Mouse (Mus musculus): ENCODE measurements around the gene Aldh1b1. TPM values are rescaled to one million over a fixed set of nuclear protein-coding genes. Genes with fewer than 3 reads are reported as not detected.
A peak's percentile ranks its signal among the peaks of the same experiment; 100 is the strongest.

Gene Aldh1b1
- polyA plus RNA-seq, 1 experiment from 2014 or later = 91.5 TPM

DNA sequence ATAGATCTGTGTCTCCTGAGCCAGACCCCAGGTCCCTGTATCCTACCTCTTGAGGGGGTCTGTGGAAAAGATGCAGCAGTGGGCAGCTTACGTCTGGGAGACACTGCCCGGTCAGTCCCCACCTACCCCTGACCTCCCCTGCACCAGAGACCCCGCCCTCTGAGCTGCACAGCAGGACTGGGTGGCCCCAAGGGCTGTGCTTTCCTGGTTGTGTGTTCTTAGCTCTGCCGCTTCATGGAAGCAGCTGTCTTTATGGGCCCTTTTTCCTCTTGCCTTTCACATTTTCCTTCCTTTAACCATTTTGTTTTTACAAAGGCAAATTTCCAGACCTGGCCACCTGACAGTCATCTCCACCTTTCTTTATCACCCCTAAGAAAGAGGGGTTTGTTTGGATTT lies 28.2 kb upstream of the Aldh1b1 start:
- DNase-seq = no peak
- H3K27ac ChIP-seq (ENCODE audit: low read depth) = no peak overlapping the region
- 44% methylated on average over 4 of the region's 4 CpGs for WGBS (ENCODE audit: insufficient replicate concordance)
- no peak for TF ChIP-seq CTCF (IDR thresholded peaks at IDR 0.05; ENCODE audit: low read depth)
- TF ChIP-seq EP300 (IDR thresholded peaks at IDR 0.05; ENCODE audit: low read depth) = no peak
- no peaks in the 10 kb centered on the region for H3K9me3 ChIP-seq (ENCODE audit: low read length)
- no peak for ATAC-seq
- H3K4me3 ChIP-seq (ENCODE audit: low read depth, low read length) = no peak overlapping the region
- H3K27me3 ChIP-seq (ENCODE audit: insufficient read depth, low read length) = peaks cover 8% of the 10 kb centered on the region
- H3K9ac ChIP-seq (replicated peaks) = no peak overlapping the region
- H3K4me1 ChIP-seq (ENCODE audit: insufficient read depth) = no peaks in the 10 kb centered on the region
- no peaks in the 10 kb centered on the region for H3K36me3 ChIP-seq (replicated peaks; ENCODE audit: insufficient read depth, low read length)
- H3K4me2 ChIP-seq (ENCODE audit: low read depth, low read length) = no peak overlapping the region

DNA sequence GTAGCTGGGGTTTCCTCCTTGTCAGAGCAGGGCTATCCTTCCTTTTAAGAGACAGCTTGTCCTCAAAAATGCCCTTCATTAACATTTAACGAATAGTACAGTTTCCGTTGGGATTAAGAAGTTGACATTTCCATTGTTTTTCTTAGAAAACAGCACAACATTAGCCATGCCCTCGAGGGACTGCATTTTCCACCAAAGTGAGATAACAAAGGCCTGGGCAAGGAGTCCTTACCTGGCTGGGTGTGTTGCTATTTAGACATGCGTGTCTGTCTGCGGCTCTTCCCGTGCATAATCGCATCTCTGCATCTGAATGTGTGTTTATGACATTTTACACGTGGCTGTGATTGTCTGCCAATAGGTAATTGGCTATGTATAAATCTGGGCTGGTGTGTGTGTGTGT lies 27.6 kb upstream of the Aldh1b1 start:
- no peak overlapping the region for H3K9ac ChIP-seq (replicated peaks)
- no peak overlapping the region for H3K4me3 ChIP-seq (ENCODE audit: low read depth, low read length)
- DNase-seq = no peak
- no peak overlapping the region for H3K27ac ChIP-seq (ENCODE audit: low read depth)
- TF ChIP-seq EP300 (IDR thresholded peaks at IDR 0.05; ENCODE audit: low read depth) (no peak), CTCF (IDR thresholded peaks at IDR 0.05; ENCODE audit: low read depth) (no peak)
- WGBS (ENCODE audit: insufficient replicate concordance) = 45% methylated on average over 8 of the region's 8 CpGs
- no peaks in the 10 kb centered on the region for H3K36me3 ChIP-seq (replicated peaks; ENCODE audit: insufficient read depth, low read length)
- ATAC-seq = no peak
- no peaks in the 10 kb centered on the region for H3K4me1 ChIP-seq (ENCODE audit: insufficient read depth)
- H3K4me2 ChIP-seq (ENCODE audit: low read depth, low read length) = no peak overlapping the region
- no peaks in the 10 kb centered on the region for H3K9me3 ChIP-seq (ENCODE audit: low read length)
- peaks cover 4% of the 10 kb centered on the region; the same call in 1 of the 2 replicates for H3K27me3 ChIP-seq (ENCODE audit: insufficient read depth, low read length)

DNA sequence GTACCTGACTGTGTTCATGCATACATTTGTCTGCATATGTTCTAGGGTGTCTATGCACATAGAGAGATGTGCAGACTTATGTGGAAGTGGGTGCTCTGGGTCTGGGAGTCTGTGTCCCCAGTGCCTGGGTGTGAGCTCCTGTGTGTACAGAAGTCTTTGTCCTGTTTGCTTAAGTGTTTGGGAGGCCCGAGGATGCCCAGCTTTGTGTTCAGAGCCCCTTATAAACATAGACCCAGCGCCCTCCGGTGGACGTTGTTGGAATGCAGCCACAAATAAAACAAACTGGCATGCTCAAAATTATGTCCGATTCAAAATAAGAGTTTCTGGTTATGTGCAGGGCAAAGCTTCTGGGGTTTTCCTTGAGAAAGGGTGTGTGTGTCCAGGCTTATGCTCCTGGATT lies 27.2 kb upstream of the Aldh1b1 start:
- no peak overlapping the region for H3K27ac ChIP-seq (ENCODE audit: low read depth)
- DNase-seq (peak; percentile 64), ATAC-seq (no peak)
- WGBS (ENCODE audit: insufficient replicate concordance) = 6% methylated on average over 5 of the region's 5 CpGs
- H3K36me3 ChIP-seq (replicated peaks; ENCODE audit: insufficient read depth, low read length) = no peaks in the 10 kb centered on the region
- TF ChIP-seq EP300 (IDR thresholded peaks at IDR 0.05; ENCODE audit: low read depth) (no peak), CTCF (IDR thresholded peaks at IDR 0.05; ENCODE audit: low read depth) (peak; percentile 68)
- no peaks in the 10 kb centered on the region; the same call in 1 of the 2 replicates for H3K27me3 ChIP-seq (ENCODE audit: insufficient read depth, low read length)
- H3K4me1 ChIP-seq (ENCODE audit: insufficient read depth) = no peaks in the 10 kb centered on the region
- H3K4me3 ChIP-seq (ENCODE audit: low read depth, low read length) = no peak overlapping the region
- no peak overlapping the region for H3K9ac ChIP-seq (replicated peaks)
- H3K9me3 ChIP-seq (ENCODE audit: low read length) = no peaks in the 10 kb centered on the region
- H3K4me2 ChIP-seq (ENCODE audit: low read depth, low read length) = no peak overlapping the region

DNA sequence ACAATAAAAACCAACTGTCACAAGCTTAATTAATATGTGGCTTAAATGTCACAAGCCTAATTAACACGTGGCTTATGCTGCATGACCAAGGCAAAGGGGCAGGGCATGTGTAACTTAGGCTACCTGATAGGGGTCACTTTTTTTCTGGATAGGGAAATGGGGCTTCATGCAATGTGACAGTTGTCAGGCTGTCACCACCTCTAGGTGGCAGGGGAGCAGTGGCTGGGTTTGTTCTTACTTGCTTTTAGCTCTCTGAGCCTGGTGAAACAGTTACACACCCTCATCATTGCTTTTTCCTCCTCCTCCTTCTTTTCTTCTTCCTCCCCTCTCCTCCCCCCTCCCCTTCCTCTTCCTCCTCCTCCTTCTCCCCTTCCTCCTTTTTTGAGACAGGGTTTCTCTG lies 15.2 kb upstream of the Aldh1b1 start:
- H3K27me3 ChIP-seq (ENCODE audit: insufficient read depth, low read length) = no peaks in the 10 kb centered on the region
- no peak overlapping the region for H3K4me2 ChIP-seq (ENCODE audit: low read depth, low read length)
- TF ChIP-seq CTCF (IDR thresholded peaks at IDR 0.05; ENCODE audit: low read depth) (peak; percentile 42), EP300 (IDR thresholded peaks at IDR 0.05; ENCODE audit: low read depth) (no peak)
- H3K27ac ChIP-seq (ENCODE audit: low read depth) = no peak overlapping the region
- no peaks in the 10 kb centered on the region for H3K36me3 ChIP-seq (replicated peaks; ENCODE audit: insufficient read depth, low read length)
- no peak for ATAC-seq
- WGBS (ENCODE audit: insufficient replicate concordance) = 46% methylated on average over 1 of the region's 1 CpGs
- H3K9ac ChIP-seq (replicated peaks) = no peak overlapping the region
- peaks cover 17% of the 10 kb centered on the region for H3K4me1 ChIP-seq (ENCODE audit: insufficient read depth)
- no peaks in the 10 kb centered on the region for H3K9me3 ChIP-seq (ENCODE audit: low read length)
- no peak overlapping the region for H3K4me3 ChIP-seq (ENCODE audit: low read depth, low read length)
- no peak for DNase-seq

DNA sequence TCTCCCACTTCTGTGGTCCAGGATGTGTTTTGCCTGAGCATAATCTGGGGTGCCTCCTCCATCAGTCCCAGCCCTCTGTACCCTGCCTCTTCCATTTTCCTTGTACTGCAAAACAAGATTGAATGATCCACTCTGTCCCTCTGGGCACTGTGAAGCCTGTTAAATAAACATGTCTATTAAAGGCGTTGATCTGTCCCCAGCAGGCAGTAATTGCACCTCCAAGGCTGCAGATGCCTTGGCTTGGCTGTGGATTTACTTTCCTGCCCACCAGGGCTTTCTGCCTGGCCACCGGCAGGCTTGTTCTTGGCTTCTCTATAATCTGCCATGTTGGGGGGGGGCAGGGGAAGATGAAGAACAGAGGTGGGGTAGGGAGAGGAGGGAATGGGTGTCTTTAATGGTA lies 12.9 kb upstream of the Aldh1b1 start:
- H3K4me1 ChIP-seq (ENCODE audit: insufficient read depth) = peaks cover 33% of the 10 kb centered on the region
- TF ChIP-seq CTCF (IDR thresholded peaks at IDR 0.05; ENCODE audit: low read depth) (no peak), EP300 (IDR thresholded peaks at IDR 0.05; ENCODE audit: low read depth) (no peak)
- H3K36me3 ChIP-seq (replicated peaks; ENCODE audit: insufficient read depth, low read length) = no peaks in the 10 kb centered on the region
- H3K27ac ChIP-seq (ENCODE audit: low read depth) = no peak overlapping the region
- DNase-seq (no peak), ATAC-seq (no peak)
- no peak overlapping the region for H3K4me2 ChIP-seq (ENCODE audit: low read depth, low read length)
- no peak overlapping the region for H3K9ac ChIP-seq (replicated peaks)
- no peaks in the 10 kb centered on the region for H3K27me3 ChIP-seq (ENCODE audit: insufficient read depth, low read length)
- 46% methylated on average over 2 of the region's 2 CpGs for WGBS (ENCODE audit: insufficient replicate concordance)
- no peaks in the 10 kb centered on the region for H3K9me3 ChIP-seq (ENCODE audit: low read length)
- H3K4me3 ChIP-seq (ENCODE audit: low read depth, low read length) = no peak overlapping the region

DNA sequence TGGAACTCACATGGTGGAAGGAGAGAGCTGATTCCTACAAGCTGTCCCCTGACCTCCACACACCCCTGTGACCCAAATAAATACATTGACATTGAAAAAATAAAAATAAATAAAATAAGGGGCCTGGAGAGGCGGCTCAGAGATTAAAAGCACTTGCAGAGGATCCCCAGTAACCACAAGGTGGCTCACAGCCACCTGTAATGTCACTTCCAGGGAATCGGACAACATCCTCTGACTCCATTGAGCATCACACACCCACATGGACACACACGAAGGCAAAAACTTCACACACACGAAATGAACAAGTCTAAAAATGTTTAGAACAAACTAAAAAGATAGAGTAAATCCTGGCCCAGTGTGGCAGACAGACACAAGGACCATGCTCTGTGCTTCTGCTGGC lies 12.1 kb upstream of the Aldh1b1 start:
- ATAC-seq (no peak), DNase-seq (no peak)
- Histone ChIP-seq H3K27me3 (ENCODE audit: insufficient read depth, low read length) (no peaks in the 10 kb centered on the region), H3K27ac (ENCODE audit: low read depth) (no peak overlapping the region), H3K36me3 (replicated peaks; ENCODE audit: insufficient read depth, low read length) (no peaks in the 10 kb centered on the region), H3K9me3 (ENCODE audit: low read length) (no peaks in the 10 kb centered on the region), H3K4me3 (ENCODE audit: low read depth, low read length) (no peak overlapping the region), H3K9ac (replicated peaks) (no peak overlapping the region), H3K4me1 (ENCODE audit: insufficient read depth) (peaks cover 33% of the 10 kb centered on the region), H3K4me2 (ENCODE audit: low read depth, low read length) (no peak overlapping the region)
- 58% methylated on average over 4 of the region's 4 CpGs for WGBS (ENCODE audit: insufficient replicate concordance)
- TF ChIP-seq EP300 (IDR thresholded peaks at IDR 0.05; ENCODE audit: low read depth) (no peak), CTCF (IDR thresholded peaks at IDR 0.05; ENCODE audit: low read depth) (peak; percentile 37)
